Mouse (Mus musculus) ES-Bruce4 (cell line): ENCODE measurements around the gene Ltbp3. TPM values are rescaled to one million over a fixed set of nuclear protein-coding genes. Genes with fewer than 3 reads are reported as not detected.

Source experiments
- H3K27ac ChIP-seq: 2 replicates; pipeline ENCODE4 v1.5.1; 2012; ENCODE audit warnings: low read length, inconsistent platforms; ENCODE audit not compliant: insufficient read depth
- H3K27me3 ChIP-seq: 2 replicates; pipeline ENCODE4 v1.6.1; 2012; ENCODE audit warnings: mild to moderate bottlenecking, low read length, inconsistent platforms; ENCODE audit not compliant: control insufficient read depth, poor library complexity, insufficient read depth, severe bottlenecking
- H3K36me3 ChIP-seq: 2 replicates; pipeline ENCODE4 v1.6.1; 2012; ENCODE audit warnings: inconsistent platforms, mild to moderate bottlenecking, low read length, moderate library complexity; ENCODE audit not compliant: control insufficient read depth, poor library complexity, insufficient read depth, severe bottlenecking
- H3K4me1 ChIP-seq: one replicate; pipeline ENCODE4 v1.8.1; 2011; ENCODE audit warnings: low read length; ENCODE audit not compliant: control insufficient read depth, insufficient read depth
- H3K4me3 ChIP-seq: 2 replicates; pipeline ENCODE4 v1.5.1; 2011; ENCODE audit warnings: low read depth, mild to moderate bottlenecking, low read length
- H3K9ac ChIP-seq: 2 replicates; pipeline ENCODE4 v1.6.1; 2012; ENCODE audit warnings: low read depth, mild to moderate bottlenecking, inconsistent platforms; ENCODE audit not compliant: poor library complexity, severe bottlenecking
- H3K9me3 ChIP-seq: replicated peaks from 2 replicates; pipeline ENCODE4 v1.6.1; 2012; ENCODE audit warnings: mild to moderate bottlenecking, low read length, inconsistent platforms; ENCODE audit not compliant: control insufficient read depth, poor library complexity, insufficient read depth, severe bottlenecking
- CTCF ChIP-seq: IDR thresholded peaks from one replicate; pipeline ENCODE4 v1.8.1; 2011; ENCODE audit warnings: low read depth, low read length
- EP300 ChIP-seq: IDR thresholded peaks from 2 replicates; pipeline ENCODE4 v1.6.1; 2011; ENCODE audit warnings: low read depth, low read length; ENCODE audit not compliant: insufficient read depth
- POLR2A ChIP-seq: IDR thresholded peaks from one replicate; pipeline ENCODE4 v1.8.1; 2011; ENCODE audit warnings: low read length; ENCODE audit not compliant: insufficient read depth
- polyA plus RNA-seq: library from polyadenylated mRNA; stranded (reverse); fragments of >200 nt; gene quantifications from 2 replicates; pipeline ENCODE4 v1.2.4, GENCODE M21; 2011; ENCODE audit warnings: low read depth; ENCODE audit not compliant: missing spikeins, insufficient read depth, insufficient read length

Gene Ltbp3
- polyA plus RNA-seq, 1 experiment: 5.9 TPM

DNA sequence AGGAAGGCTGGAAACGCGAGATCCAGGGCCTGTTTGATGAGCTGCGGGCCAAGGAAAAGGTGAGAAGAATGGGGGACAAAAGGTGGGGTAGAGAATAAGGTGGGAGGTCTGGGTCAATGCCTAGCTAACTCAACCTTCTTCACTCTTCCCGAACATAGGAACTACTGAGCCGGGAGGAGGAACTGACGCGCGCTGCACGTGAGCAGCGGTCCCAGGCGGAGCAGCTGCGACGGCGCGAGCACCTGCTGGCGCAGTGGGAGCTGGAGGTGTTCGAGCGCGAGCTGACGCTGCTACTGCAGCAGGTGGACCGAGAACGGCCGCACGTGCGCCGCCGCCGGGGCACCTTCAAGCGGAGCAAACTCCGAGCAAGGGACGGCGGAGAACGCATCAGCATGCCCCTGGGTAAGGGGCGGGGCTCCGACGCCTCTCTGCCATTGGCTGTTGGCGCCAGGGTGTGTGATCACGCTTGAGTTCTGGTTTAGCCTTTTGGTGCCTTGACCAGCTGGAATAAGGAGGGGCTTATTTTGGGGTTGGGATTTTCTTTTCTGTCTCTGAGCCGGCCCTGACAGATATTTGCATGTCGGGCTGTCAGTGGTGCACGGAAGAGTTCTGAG is 44.7 kb upstream of the Ltbp3 start:
- TF ChIP-seq EP300: 0 out of 2 replicates have a peak, but pooled peaks have one; percentile 5
- no peak for TF ChIP-seq POLR2A
- TF ChIP-seq CTCF: no peak
- Histone ChIP-seq H3K27me3 (no peaks in the 10 kb centered on the region), H3K27ac (no peak overlapping the region), H3K4me3 (peak overlapping the region; percentile 47), H3K9ac (no peak overlapping the region), H3K9me3 (no peaks in the 10 kb centered on the region), H3K36me3 (no peaks in the 10 kb centered on the region), H3K4me1 (peaks cover 2% of the 10 kb centered on the region)

DNA sequence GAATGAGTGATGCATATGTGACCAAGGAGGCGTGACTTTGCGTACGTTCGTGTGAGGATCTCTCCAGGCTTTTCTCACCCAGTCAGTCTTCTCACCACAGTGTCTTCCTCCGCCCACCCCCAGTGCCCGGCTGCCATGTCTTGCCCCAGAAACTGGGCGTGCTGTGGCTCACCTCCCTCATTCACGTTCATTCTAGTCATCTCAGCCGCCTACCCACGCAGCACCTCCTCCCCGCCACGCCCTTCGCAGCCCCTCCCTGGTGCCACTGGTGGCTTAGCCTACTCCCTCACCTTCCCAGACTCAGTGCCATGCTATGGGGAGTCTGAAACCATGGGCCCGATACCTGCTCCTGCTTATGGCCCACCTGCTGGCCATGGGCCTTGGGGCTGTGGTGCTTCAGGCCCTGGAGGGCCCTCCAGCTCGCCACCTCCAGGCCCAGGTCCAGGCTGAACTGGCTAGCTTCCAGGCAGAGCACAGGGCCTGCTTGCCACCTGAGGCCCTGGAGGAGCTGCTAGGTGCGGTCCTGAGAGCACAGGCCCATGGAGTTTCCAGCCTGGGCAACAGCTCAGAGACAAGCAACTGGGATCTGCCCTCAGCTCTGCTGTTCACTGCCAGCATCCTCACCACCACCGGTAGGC is 36.4 kb upstream of the Ltbp3 start, which contains the start of gene Kcnk7:
Gene Kcnk7 (plus strand): TSS at position 205 of the 638 bp plus-strand sequence.
- Histone ChIP-seq H3K27ac (no peak within 1 kb of the TSS), H3K9ac (0 out of 2 replicates have a peak within 1 kb of the TSS, but pooled peaks have one; percentile 28), H3K4me3 (no peak within 1 kb of the TSS), H3K9me3 (no peaks in the 10 kb centered on the region), H3K27me3 (no peaks in the 10 kb centered on the region), H3K36me3 (no peaks in the 10 kb centered on the region), H3K4me1 (peaks cover 4% of the 10 kb centered on the region)
- no peak for TF ChIP-seq CTCF
- TF ChIP-seq POLR2A: no peak
- TF ChIP-seq EP300: no peak

DNA sequence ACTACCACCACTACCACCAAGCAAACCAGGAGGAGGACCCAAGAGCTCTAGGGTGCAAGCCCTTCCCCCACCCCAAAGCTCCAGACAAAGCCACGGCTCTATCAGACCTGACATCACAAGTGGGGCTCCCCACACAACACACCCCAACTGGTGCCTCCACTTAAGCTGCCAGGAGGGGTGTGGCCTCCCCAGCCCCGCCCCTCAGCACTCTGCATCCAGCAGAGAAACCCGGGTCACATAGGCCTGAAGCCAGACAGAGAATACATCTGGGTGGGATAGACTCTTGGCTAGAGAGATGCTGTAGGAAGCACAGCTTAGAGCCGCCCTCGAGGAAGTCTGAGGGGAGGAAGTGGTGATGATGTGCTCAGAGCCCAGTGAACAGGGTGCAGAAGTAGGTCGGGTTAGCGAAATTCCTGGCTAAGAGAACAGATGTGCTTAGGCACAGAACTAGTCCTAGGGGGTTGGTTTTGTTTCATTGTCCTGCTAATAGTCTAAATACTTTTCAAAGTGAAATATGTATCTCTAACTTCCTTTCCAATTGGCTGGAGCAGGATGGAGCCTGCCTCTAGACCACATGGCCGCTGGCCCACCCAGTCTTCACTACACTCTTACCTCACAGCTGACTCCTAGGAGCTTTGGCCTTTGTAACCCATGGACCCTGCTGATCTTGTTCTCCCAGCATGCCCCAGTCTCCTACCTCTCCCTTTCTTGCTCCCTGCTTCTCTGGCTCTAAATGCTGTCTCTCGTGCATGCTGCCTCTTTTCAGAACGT is 35.7 kb upstream of the Ltbp3 start:
- H3K9ac ChIP-seq: peak overlapping the region; percentile 28; the same call in 1 of the 2 replicates

GRCm38 (mm10) chr19:5710068-5710467 is 30.6 kb upstream of the Ltbp3 start:
- Histone ChIP-seq H3K9me3 (no peaks in the 10 kb centered on the region), H3K4me3 (no peak overlapping the region), H3K27ac (no peak overlapping the region), H3K36me3 (no peaks in the 10 kb centered on the region), H3K4me1 (peaks cover 2% of the 10 kb centered on the region), H3K27me3 (no peaks in the 10 kb centered on the region), H3K9ac (no peak overlapping the region)
- no peak for TF ChIP-seq CTCF
- TF ChIP-seq EP300: no peak
- TF ChIP-seq POLR2A: no peak

More for the DNA sequence above, 35.7 kb upstream of the Ltbp3 start:
- Histone ChIP-seq H3K4me3 (no peak overlapping the region), H3K9me3 (no peaks in the 10 kb centered on the region), H3K27me3 (no peaks in the 10 kb centered on the region), H3K36me3 (no peaks in the 10 kb centered on the region), H3K4me1 (peaks cover 4% of the 10 kb centered on the region), H3K27ac (no peak overlapping the region)
- TF ChIP-seq EP300 (no peak), POLR2A (peak; percentile 31)

DNA sequence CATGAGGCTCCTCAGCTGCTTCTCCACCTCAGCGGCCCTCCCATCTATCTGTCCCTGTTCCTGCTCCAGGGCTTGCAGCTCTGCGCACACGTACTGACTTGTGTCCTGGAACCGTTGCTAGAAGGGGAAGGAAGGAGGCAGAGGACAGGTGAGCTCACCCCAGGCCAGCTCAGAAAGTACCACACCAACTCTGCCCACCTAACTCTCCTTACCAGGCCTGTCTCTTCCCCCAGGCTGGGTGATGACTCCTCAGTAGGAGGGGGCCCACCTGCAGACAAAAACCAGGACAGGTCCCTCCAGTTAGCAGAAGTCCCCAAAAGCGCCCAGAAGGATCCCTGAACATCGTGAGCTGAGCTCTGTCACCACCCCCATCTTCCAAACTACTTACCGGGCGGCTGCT is 30.1 kb upstream of the Ltbp3 start:
- Histone ChIP-seq H3K4me3 (no peak overlapping the region), H3K27ac (no peak overlapping the region), H3K9ac (no peak overlapping the region), H3K4me1 (no peaks in the 10 kb centered on the region), H3K27me3 (no peaks in the 10 kb centered on the region), H3K36me3 (no peaks in the 10 kb centered on the region), H3K9me3 (no peaks in the 10 kb centered on the region)
- no peak for TF ChIP-seq CTCF
- no peak for TF ChIP-seq EP300
- TF ChIP-seq POLR2A: no peak

DNA sequence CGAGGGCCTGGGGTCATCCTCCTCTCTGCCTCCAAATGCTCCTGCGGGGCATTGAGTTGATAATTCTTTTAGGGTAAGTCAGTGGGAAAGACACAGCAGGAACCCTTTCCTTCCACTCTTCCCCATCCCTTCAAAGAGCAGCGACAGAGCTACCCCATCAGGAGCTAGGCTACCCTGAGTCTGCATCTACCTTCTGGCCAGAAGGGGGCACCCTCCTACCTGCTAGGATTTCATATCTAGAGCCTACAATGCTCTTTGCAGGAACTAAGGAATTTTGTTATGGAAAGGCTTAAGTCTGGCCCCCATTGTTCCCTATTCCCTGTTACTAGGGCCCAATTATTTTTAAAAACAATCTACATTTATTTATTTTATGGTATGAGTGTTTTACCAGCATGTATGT is 29.5 kb upstream of the Ltbp3 start:
- no peak overlapping the region for H3K4me3 ChIP-seq
- H3K9ac ChIP-seq: no peak overlapping the region
- H3K4me1 ChIP-seq: no peaks in the 10 kb centered on the region
- H3K27ac ChIP-seq: no peak overlapping the region
- no peaks in the 10 kb centered on the region for H3K9me3 ChIP-seq
- H3K27me3 ChIP-seq: no peaks in the 10 kb centered on the region
- H3K36me3 ChIP-seq: no peaks in the 10 kb centered on the region
- peak; percentile 75 for TF ChIP-seq CTCF
- no peak for TF ChIP-seq POLR2A
